Mouse (Mus musculus) E14TG2a.4 (cell line): ENCODE measurements around the gene Dlx2.

ENCODE experiments used
- H3K27me3 ChIP-seq: 2 replicates; pipeline ENCODE4 v1.6.1; 2014; ENCODE audit warnings: low read length, control low read depth; ENCODE audit not compliant: insufficient read depth
- H3K36me3 ChIP-seq: 2 replicates; pipeline ENCODE4 v1.6.1; 2014; ENCODE audit warnings: low read length, control low read depth; ENCODE audit not compliant: insufficient read depth
- H3K4me1 ChIP-seq: replicated peaks from 2 replicates; pipeline ENCODE4 v1.6.1; 2014; ENCODE audit warnings: low read depth, low read length, control low read depth
- H3K4me3 ChIP-seq: replicated peaks from 2 replicates; pipeline ENCODE4 v1.5.1; 2014; ENCODE audit warnings: mild to moderate bottlenecking, low read length
- H3K9me3 ChIP-seq: 2 replicates; pipeline ENCODE4 v1.6.1; 2014; ENCODE audit warnings: low read length, control low read depth
- CTCF ChIP-seq: conservative IDR thresholded peaks from 2 replicates; pipeline ENCODE4 v1.5.1; 2014; ENCODE audit warnings: low read length
- NANOG ChIP-seq: IDR thresholded peaks from 2 replicates; pipeline ENCODE4 v1.6.1; 2014; ENCODE audit warnings: borderline replicate concordance, low read length, mixed read lengths
- POU5F1 ChIP-seq: IDR thresholded peaks from 2 replicates; pipeline ENCODE4 v1.6.1; 2014; ENCODE audit warnings: low read length, borderline replicate concordance

Gene Dlx2

DNA sequence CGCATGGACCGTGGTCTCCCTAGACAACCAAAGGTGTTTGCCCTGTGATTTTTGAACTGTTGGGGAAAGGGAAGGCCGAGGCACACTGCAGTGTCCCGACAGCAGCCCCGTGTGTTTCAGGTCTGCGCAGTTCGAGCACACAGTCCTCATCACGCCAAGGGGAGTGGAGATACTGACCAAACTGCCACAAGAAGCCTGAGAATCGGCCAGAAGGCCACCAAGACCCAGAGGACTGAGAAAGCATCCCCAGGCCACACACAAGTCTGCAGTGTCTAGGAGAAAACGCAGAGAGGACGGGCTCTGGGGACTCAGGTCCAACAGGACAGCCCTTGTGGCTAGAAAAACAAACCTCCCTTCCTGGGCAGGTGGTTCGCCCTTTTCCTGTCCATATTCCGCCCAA lies 21.8 kb downstream of the Dlx2 start:
- H3K9me3 ChIP-seq = no peaks in the 10 kb centered on the region
- H3K36me3 ChIP-seq = no peaks in the 10 kb centered on the region
- TF ChIP-seq CTCF = no peak
- no peak for TF ChIP-seq POU5F1
- no peak for TF ChIP-seq NANOG
- H3K4me1 ChIP-seq = peaks cover 60% of the 10 kb centered on the region
- H3K27me3 ChIP-seq = peaks cover 73% of the 10 kb centered on the region
- no peak overlapping the region for H3K4me3 ChIP-seq

DNA sequence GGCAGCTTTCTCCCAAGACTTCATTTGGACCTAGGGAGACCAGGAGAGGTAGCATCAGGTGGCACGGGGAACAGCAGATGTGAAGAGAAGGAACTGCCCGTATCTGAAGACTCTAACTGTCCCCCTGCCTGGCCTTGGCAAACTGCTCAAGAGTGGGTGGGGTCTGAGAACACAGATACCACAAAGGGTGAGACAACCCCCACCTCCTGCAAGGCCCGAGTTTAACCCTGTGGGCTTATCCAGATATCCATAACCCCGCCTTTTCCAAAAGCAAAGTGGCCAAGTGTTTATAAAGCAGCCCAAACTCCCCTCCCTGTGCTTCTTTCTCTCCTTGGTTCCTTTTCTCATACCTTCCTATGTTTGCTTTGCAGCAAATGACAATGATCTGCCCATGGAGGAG lies 23.1 kb downstream of the Dlx2 start:
- Histone ChIP-seq H3K9me3 (no peaks in the 10 kb centered on the region), H3K36me3 (no peaks in the 10 kb centered on the region), H3K4me3 (no peak overlapping the region), H3K4me1 (peaks cover 53% of the 10 kb centered on the region), H3K27me3 (peaks cover 62% of the 10 kb centered on the region)
- no peak for TF ChIP-seq CTCF

DNA sequence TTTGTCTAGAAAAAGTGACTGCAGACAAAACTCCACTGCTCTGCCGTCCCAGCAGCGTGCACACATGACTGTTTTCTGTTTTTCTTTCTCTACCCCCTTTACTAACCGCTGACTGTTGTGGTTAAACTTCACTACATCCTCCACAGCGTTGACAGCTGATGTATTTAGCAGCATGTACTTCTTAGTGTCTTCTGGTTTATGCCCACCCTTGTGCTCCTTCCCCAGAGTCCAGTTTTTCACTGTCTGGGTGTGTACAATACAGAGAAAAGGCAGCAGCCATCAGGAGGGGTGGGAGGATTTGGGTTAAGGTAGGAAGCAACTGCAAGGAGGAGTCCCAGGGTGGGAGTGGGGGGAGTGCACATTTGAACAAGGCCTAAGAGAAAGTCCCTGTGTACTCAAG lies 23.7 kb downstream of the Dlx2 start:
- H3K4me1 ChIP-seq = peaks cover 48% of the 10 kb centered on the region
- no peaks in the 10 kb centered on the region for H3K36me3 ChIP-seq
- H3K27me3 ChIP-seq = peaks cover 56% of the 10 kb centered on the region
- no peak overlapping the region for H3K4me3 ChIP-seq
- TF ChIP-seq POU5F1 = no peak
- TF ChIP-seq CTCF = no peak
- no peak for TF ChIP-seq NANOG
- H3K9me3 ChIP-seq = no peaks in the 10 kb centered on the region

DNA sequence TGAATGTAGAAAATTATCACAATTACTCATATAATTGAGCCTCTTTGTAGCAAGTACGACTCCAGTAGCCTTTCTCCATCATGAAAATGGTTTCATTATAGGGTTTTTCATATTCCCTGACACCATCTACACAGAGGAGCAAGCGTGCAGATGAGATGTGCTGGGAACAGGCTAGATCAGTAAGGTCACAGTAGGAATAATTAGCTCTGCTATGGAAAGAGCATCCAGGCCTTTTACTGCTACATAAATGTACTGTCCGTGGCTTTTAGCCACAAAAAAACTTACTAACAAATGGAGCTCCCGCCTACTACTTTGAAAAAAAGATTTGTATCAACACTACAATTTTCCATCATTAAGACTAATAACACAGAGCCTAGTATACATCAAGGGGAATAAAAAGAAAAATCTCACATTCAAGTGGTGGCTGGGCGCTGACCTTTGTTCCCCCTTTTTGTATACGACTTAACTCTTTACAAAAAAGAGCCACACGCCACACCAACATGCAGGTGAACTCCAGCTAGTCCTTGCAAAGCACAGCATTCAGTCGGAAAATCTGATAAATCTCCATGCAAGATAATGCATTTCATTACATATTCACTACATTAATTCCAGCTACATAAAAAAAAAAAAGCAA lies 29.0 kb downstream of the Dlx2 start:
- H3K36me3 ChIP-seq = no peaks in the 10 kb centered on the region
- no peak for TF ChIP-seq NANOG
- no peak for TF ChIP-seq POU5F1
- no peak for TF ChIP-seq CTCF
- H3K4me1 ChIP-seq = peaks cover 8% of the 10 kb centered on the region; the same call in 1 of the 2 replicates
- no peak overlapping the region for H3K4me3 ChIP-seq
- H3K27me3 ChIP-seq = peaks cover 6% of the 10 kb centered on the region; the same call in 1 of the 2 replicates
- H3K9me3 ChIP-seq = no peaks in the 10 kb centered on the region

DNA sequence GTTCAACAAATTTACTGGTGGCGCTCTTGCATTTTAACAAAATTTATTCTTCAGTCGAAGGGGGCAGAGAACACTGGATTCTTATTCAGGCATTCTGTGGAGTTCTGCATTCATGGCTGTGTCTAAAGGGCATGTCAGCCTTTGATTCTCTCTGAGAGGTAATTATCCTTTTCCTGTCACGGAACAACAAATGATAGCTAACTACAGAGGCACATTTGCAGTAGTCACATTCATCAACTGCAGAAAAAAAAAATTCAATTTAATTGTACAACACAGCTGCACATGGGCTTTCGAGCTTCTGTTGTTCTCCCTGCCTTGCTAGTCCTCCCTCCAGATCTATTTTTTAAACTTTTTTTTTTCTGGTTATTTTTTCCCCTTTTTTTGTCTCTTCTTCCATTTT lies 29.6 kb downstream of the Dlx2 start:
- Histone ChIP-seq H3K4me1 (peaks cover 8% of the 10 kb centered on the region; the same call in 1 of the 2 replicates), H3K4me3 (no peak overlapping the region), H3K9me3 (no peaks in the 10 kb centered on the region), H3K36me3 (no peaks in the 10 kb centered on the region), H3K27me3 (0 out of 2 replicates have a peak, but pooled peaks cover 3% of the 10 kb centered on the region)
- TF ChIP-seq CTCF (no peak), NANOG (no peak), POU5F1 (no peak)

DNA sequence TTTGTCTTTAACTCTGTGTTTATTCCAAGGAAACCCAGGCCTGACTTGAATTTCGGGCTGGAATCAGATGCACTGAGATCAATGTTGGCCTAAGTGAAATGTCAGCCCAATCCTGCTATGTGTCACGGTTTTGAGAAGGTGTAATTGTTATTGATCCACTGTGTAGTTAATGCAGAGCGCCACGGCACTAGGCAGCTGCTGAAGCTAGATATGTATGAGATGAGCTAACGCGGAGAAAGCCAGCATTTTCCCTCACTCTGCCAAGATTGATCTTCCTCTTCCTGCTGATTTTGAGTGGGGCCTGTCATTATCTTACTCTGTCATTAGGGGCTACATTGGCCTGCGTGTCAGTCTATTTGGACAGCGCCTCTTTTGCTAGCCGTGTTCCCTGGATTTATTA lies 34.2 kb downstream of the Dlx2 start:
- Histone ChIP-seq H3K27me3 (no peaks in the 10 kb centered on the region), H3K36me3 (0 out of 2 replicates have a peak, but pooled peaks cover 3% of the 10 kb centered on the region), H3K4me1 (no peaks in the 10 kb centered on the region), H3K9me3 (no peaks in the 10 kb centered on the region), H3K4me3 (no peak overlapping the region)
- no peak for TF ChIP-seq NANOG
- no peak for TF ChIP-seq CTCF
- no peak for TF ChIP-seq POU5F1

DNA sequence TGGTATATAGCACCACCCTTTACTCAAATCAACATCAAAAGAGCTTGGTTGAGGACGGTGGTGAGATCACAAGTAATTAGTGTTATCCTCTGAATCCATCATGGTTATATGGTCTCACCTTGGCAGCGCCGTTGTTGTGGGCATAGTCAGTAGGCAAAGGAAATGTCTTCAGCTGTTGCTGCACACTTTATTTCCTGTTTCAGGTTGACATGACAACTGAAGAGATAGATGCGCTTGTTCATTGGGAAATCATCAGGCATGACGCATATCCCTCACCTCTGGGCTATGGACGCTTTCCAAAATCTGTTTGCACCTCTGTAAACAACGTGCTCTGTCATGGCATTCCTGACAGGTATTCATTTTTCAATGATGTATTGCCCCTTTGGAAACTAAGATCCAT lies 35.3 kb downstream of the Dlx2 start:
- TF ChIP-seq CTCF (no peak), NANOG (no peak), POU5F1 (no peak)
- no peaks in the 10 kb centered on the region for H3K4me1 ChIP-seq
- H3K9me3 ChIP-seq = no peaks in the 10 kb centered on the region
- no peaks in the 10 kb centered on the region for H3K27me3 ChIP-seq
- H3K4me3 ChIP-seq = no peak overlapping the region
- 0 out of 2 replicates have a peak, but pooled peaks cover 3% of the 10 kb centered on the region for H3K36me3 ChIP-seq

DNA sequence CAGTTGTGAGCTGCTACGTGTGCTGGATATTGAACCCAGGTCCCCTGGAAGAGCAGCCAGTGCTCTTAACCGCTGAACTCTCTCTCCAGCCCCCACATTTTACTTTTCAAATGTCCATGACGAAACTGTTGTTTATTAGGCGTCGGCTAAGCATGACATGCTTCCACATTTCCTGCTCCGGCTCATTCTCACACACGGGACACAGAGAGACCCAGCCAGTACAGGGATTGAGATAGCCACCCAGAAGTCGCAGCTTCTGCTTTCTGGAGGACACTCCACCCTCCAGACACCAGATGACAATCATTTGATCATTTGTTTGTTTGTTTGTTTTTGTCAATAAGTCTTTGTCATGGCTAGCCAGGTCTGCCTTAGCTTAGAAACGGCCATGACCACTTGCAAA lies 41.7 kb downstream of the Dlx2 start:
- Histone ChIP-seq H3K27me3 (no peaks in the 10 kb centered on the region), H3K9me3 (no peaks in the 10 kb centered on the region), H3K4me1 (peaks cover 21% of the 10 kb centered on the region), H3K4me3 (no peak overlapping the region), H3K36me3 (no peaks in the 10 kb centered on the region)
- TF ChIP-seq NANOG = no peak
- no peak for TF ChIP-seq CTCF
- TF ChIP-seq POU5F1 = no peak
